Mouse (Mus musculus): Measurements from ENCODE around the gene Cnnm1.
A peak's percentile ranks its signal among the peaks of the same experiment; 100 is the strongest.

The Cnnm1 gene

GRCm38 (mm10) chr19:43511621-43512620, 71.7 kb downstream of the Cnnm1 start:
- no peak for DNase-seq (ENCODE audit: low read depth, low spot score)

- no peak for DNase-seq (ENCODE audit: low read depth, low spot score)
Observed at GRCm38 (mm10) chr19:43513874-43514273, 73.6 kb downstream of the Cnnm1 start.

GRCm38 (mm10) chr19:43515668-43516396, 75.6 kb downstream of the Cnnm1 start:
- no peak for DNase-seq (ENCODE audit: low read depth, low spot score)

GRCm38 (mm10) chr19:43516397-43517035, 76.3 kb downstream of the Cnnm1 start:
- no peak for DNase-seq (ENCODE audit: low read depth, low spot score)

- DNase-seq (ENCODE audit: low read depth, low spot score), result no peak
Observed at GRCm38 (mm10) chr19:43517320-43517719, 77.1 kb downstream of the Cnnm1 start.

GRCm38 (mm10) chr19:43517808-43518207, 77.6 kb downstream of the Cnnm1 start:
- DNase-seq (ENCODE audit: low read depth, low spot score), result no peak

GRCm38 (mm10) chr19:43518261-43518660, 78.0 kb downstream of the Cnnm1 start:
- no peak for DNase-seq (ENCODE audit: low read depth, low spot score)

- DNase-seq (ENCODE audit: low read depth, low spot score), result no peak
Observed at GRCm38 (mm10) chr19:43519226-43519625, 79.0 kb downstream of the Cnnm1 start.

- no peak for DNase-seq (ENCODE audit: low read depth, low spot score)
Observed at GRCm38 (mm10) chr19:43520402-43520801, 80.2 kb downstream of the Cnnm1 start.

- no peak for DNase-seq (ENCODE audit: low read depth, low spot score)
Observed at GRCm38 (mm10) chr19:43521362-43521761, 81.1 kb downstream of the Cnnm1 start.

- DNase-seq (ENCODE audit: low read depth, low spot score), result no peak
Observed at GRCm38 (mm10) chr19:43521996-43522395, 81.8 kb downstream of the Cnnm1 start.

- DNase-seq (ENCODE audit: low read depth, low spot score), result no peak
Observed at GRCm38 (mm10) chr19:43523551-43523950, 83.3 kb downstream of the Cnnm1 start.

GRCm38 (mm10) chr19:43524187-43525103, 84.2 kb downstream of the Cnnm1 start, which contains the start of gene Got1:
TSS of gene Got1 (minus strand) at chr19:43524605.
- DNase-seq (ENCODE audit: low read depth, low spot score), result peak; percentile 90

GRCm38 (mm10) chr19:43525104-43525482, 84.9 kb downstream of the Cnnm1 start:
- DNase-seq (ENCODE audit: low read depth, low spot score), result no peak

- no peak for DNase-seq (ENCODE audit: low read depth, low spot score)
Observed at GRCm38 (mm10) chr19:43525566-43525965, 85.3 kb downstream of the Cnnm1 start.

GRCm38 (mm10) chr19:43526025-43526424, 85.8 kb downstream of the Cnnm1 start:
- no peak for DNase-seq (ENCODE audit: low read depth, low spot score)

- DNase-seq (ENCODE audit: low read depth, low spot score), result no peak
Observed at GRCm38 (mm10) chr19:43527131-43527530, 86.9 kb downstream of the Cnnm1 start.

GRCm38 (mm10) chr19:43528056-43528587, 87.9 kb downstream of the Cnnm1 start:
- no peak for DNase-seq (ENCODE audit: low read depth, low spot score)

- DNase-seq (ENCODE audit: low read depth, low spot score), result peak; percentile 59
Observed at GRCm38 (mm10) chr19:43530197-43530770, 90.0 kb downstream of the Cnnm1 start.

- DNase-seq (ENCODE audit: low read depth, low spot score), result no peak
Observed at GRCm38 (mm10) chr19:43530921-43531320, 90.7 kb downstream of the Cnnm1 start.

All from WW6 (cell line).